Mouse (Mus musculus) layer of hippocampus, adult 9-10 months (tissue): ENCODE results near the gene Nfrkb.

ENCODE experiments used
- DNase-seq: peaks from one replicate; pipeline ENCODE4 v3.0.0; 2022; ENCODE audit warnings: low spot score

Gene Nfrkb

DNA sequence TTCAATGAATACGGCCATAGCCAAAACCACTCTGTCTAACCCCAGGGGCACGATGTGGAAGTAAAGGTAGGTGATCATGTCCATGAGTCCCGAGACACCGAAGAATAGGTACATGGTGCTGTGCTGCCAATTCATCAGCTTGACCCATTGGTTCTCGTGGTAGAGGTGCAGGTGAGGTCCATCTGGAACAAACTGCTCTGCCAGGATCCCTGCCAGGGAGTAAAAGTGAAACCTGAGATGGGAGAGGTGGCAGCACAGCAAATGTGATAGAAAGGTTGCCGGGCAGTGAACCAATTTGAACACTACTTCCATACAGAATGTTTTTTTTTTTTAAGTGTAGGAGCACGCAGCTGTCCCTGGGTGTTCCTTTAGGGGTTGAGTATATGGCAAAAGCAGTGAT is 43.0 kb downstream of the Nfrkb start:
- DNase-seq = no peak

- no peak for DNase-seq
Observed at GRCm38 (mm10) chr9:31430011-31430410, 44.0 kb downstream of the Nfrkb start.

DNA sequence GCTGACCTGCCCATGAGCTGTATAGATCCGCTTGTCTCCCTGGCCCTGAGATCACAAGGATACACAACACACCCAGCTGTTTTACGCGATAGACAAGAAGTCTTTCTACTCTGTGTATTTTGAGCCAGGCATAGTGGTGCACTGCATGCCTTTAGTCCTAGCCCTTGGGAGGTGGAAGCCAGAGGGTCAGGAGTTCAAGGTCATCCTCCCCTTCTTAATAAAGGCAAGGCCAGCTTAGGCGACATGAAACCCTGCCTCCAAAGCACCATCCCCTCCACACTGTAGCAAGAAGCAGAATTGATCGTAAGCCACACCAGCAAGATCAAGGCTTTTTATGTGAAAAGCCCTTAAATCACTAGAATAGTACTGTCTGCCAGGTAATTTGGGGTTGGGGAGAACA is 45.8 kb downstream of the Nfrkb start:
- no peak for DNase-seq

GRCm38 (mm10) chr9:31432336-31432975 is 46.5 kb downstream of the Nfrkb start:
- no peak for DNase-seq

GRCm38 (mm10) chr9:31433431-31433830 is 47.4 kb downstream of the Nfrkb start:
- DNase-seq = no peak

GRCm38 (mm10) chr9:31435415-31435814 is 49.4 kb downstream of the Nfrkb start:
- DNase-seq = no peak

GRCm38 (mm10) chr9:31437861-31438260 is 51.9 kb downstream of the Nfrkb start:
- no peak for DNase-seq

GRCm38 (mm10) chr9:31438834-31439233 is 52.8 kb downstream of the Nfrkb start:
- DNase-seq = no peak

DNA sequence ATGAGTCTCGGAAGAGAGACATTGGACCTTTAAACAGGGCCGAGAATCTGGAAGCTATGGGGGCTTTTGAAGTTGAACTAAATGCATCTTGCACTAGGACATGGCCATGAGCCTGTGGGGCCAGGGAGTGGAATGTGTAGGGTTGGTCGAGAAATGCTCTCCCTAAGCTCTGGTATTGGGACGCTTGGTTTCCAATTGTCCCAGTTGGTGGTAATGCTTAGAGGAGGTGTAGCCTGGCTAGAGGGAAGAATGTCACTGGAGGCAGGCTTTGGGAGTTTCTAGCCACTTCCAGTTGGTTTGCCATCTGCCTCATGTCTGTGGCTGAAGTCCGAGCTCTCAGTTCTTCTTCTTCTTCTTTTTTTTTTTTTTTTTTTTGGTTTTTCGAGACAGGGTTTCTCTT is 53.3 kb downstream of the Nfrkb start:
- no peak for DNase-seq

- no peak for DNase-seq
Observed at GRCm38 (mm10) chr9:31440366-31440765, 54.4 kb downstream of the Nfrkb start.

DNA sequence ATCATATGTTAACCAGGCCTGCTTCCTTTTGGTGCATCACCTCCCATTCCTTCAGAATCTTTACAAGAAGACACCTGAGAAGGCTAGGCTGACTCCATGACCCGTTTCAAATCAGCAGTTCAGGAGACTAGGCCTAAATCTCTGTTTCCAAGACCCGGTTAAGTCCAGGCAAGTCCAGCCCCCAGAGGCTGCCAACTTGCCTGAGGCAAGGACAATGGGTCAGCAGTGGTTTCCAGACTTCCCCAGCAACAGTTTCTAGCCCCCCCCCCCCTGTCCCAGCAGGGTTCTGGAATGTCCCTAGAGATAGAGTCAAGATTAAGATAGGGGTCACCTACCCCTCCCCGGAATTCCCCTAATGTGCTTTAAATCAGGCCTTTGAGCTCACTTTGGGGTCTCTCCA is 55.5 kb downstream of the Nfrkb start:
- no peak for DNase-seq

- no peak for DNase-seq
Observed at GRCm38 (mm10) chr9:31444236-31444635, 58.2 kb downstream of the Nfrkb start.

DNA sequence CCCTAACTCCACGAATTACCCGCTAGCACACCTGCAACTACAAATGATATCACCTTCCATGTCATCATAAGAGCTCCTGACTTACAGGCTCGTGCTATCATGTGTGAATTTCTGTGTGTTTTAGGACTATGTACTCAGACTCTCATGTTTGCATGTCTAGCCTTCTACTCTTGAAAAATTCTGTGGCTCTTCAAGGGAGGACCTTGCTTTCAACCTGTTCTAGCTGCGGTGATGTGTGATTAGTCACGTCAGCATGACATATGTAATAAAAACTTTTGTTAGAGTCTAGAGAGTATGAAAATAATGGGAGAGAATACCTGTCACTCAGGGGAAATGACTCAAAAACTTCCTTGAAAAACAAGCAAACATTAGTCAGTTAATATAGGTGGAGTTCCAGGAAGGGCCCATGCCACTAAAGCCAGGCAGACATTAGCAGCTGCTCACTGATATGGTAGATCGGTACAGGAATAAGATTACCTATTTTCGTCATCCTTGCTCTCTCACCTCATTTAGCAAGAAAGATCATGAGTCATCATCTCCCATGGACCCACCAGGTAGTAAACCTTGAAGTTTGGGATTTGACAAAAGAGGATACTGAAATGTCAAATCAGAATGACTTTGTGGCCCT is 63.3 kb downstream of the Nfrkb start:
- no peak for DNase-seq

- no peak for DNase-seq
Observed at GRCm38 (mm10) chr9:31452166-31452565, 66.2 kb downstream of the Nfrkb start.

- DNase-seq = no peak
Observed at GRCm38 (mm10) chr9:31454356-31454755, 68.4 kb downstream of the Nfrkb start.

- no peak for DNase-seq
Observed at GRCm38 (mm10) chr9:31463190-31463589, 77.2 kb downstream of the Nfrkb start.

DNA sequence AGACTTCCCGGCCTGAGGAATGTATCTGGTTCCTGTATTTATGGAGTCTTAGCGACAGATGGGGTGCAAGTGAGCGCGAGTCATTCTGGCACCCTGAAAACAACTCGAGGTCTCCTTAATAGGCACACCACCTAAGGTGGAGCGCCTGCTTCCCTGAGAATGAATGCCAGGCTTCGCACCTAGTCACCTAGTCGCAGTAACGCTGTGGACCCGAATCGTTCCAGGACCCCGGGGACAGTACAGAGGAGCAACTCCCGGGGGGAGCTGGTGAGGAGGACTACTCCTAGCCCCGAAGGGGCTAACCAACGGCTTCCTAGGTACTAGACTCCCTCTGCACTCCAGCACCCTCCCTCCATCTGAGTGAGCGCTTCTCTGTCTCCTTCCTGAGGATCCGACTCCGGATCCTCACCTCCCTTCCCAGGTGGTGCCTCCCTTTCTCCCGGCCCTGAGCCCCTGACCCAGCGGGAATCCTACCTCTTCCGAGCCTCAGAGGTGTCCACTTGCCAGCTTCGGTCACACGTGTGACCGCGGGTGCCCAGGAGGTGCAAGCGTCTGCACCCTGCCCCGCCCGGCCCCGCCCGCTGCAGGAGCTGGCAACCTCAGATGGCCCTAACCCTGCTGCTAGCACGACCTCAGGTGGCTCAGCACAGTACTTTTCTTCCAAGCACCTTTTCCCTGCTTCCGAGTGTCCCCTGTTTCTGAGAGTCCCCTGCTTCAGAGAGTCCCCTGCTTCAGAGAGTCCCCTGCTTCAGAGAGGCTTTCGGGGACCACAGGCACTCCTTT is 77.9 kb downstream of the Nfrkb start, which contains the start of gene Tmem45b:
Gene Tmem45b, minus strand, starts transcription at position 771 of the 783 bp plus-strand sequence.
- DNase-seq = no peak
